Comparison of ENCODE assay signal across 8 mouse cellular contexts in genomic region chr2:38111655-38112351, GRCm38 (mm10).
DNase-seq lines count a peak whose midpoint lies in the region; ATAC-seq and TF ChIP-seq lines count a peak whose summit lies in the region.

No protein-coding gene starts in this region.

- no peaks in the 10 kb centered on the region for H3K27me3 ChIP-seq in forebrain, embryonic 11.5 days (ENCODE audit: control insufficient read depth, insufficient read depth, low read length)
- H3K27me3 ChIP-seq in midbrain, embryonic 15.5 days (replicated peaks): no peaks in the 10 kb centered on the region
- no peaks in the 10 kb centered on the region for H3K27me3 ChIP-seq in thymus, adult 2 months (ENCODE audit: control insufficient read depth, insufficient read depth, low read length)

- TF ChIP-seq POLR2A in thymus, adult 2 months (IDR thresholded peaks at IDR 0.05; ENCODE audit: control insufficient read depth, extremely low read depth, insufficient read depth, low read length, poor library complexity): no peak

- H3K27ac ChIP-seq in forebrain, embryonic 11.5 days (ENCODE audit: low read depth, low read length): peak overlapping the region; percentile 3; the same call in 1 of the 2 replicates
- H3K27ac ChIP-seq in midbrain, embryonic 15.5 days: 0 out of 2 replicates have a peak overlapping the region, but pooled peaks have one; percentile 25
- no peak overlapping the region for H3K27ac ChIP-seq in thymus, adult 2 months (ENCODE audit: control insufficient read depth, insufficient read depth, low read length)

- H3K4me1 ChIP-seq in forebrain, embryonic 11.5 days (replicated peaks; ENCODE audit: control insufficient read depth, insufficient read depth, low read length): peaks cover 4% of the 10 kb centered on the region
- H3K4me1 ChIP-seq in midbrain, embryonic 15.5 days: peaks cover 12% of the 10 kb centered on the region
- H3K4me1 ChIP-seq in thymus, adult 2 months (replicated peaks; ENCODE audit: control insufficient read depth, insufficient read depth, low read length): no peaks in the 10 kb centered on the region

- no peak overlapping the region for H3K4me3 ChIP-seq in forebrain, embryonic 11.5 days (ENCODE audit: low read depth, low read length)
- H3K4me3 ChIP-seq in midbrain, embryonic 15.5 days: no peak overlapping the region
- H3K4me3 ChIP-seq in thymus, adult 2 months (ENCODE audit: control insufficient read depth, insufficient read depth, low read length): no peak overlapping the region

- 66% methylated on average over 5 of the region's 5 CpGs for WGBS in forebrain, embryonic 11.5 days
- WGBS in midbrain, embryonic 15.5 days: 61% methylated on average over 5 of the region's 5 CpGs
- 97% methylated on average over 5 of the region's 5 CpGs for WGBS in thymus, adult 2 months

- no peak for ATAC-seq in forebrain, embryonic 11.5 days (replicated peaks; ENCODE audit: low FRiP score)
- ATAC-seq in midbrain, embryonic 15.5 days (replicated peaks): peak; percentile 71; the same call in 1 of the 2 replicates

- H3K9me3 ChIP-seq in forebrain, embryonic 11.5 days (ENCODE audit: control insufficient read depth, low read length): no peaks in the 10 kb centered on the region
- no peaks in the 10 kb centered on the region for H3K9me3 ChIP-seq in midbrain, embryonic 15.5 days

- H3K4me2 ChIP-seq in forebrain, embryonic 11.5 days (ENCODE audit: low read depth, low read length, severe bottlenecking): no peak overlapping the region
- H3K4me2 ChIP-seq in midbrain, embryonic 15.5 days: no peak overlapping the region

- no peaks in the 10 kb centered on the region for H3K36me3 ChIP-seq in forebrain, embryonic 11.5 days (ENCODE audit: control insufficient read depth, insufficient read depth, low read length)
- no peaks in the 10 kb centered on the region for H3K36me3 ChIP-seq in midbrain, embryonic 15.5 days (replicated peaks)
- no peaks in the 10 kb centered on the region for H3K36me3 ChIP-seq in thymus, adult 2 months (ENCODE audit: control insufficient read depth, insufficient read depth, low read length)

- peak overlapping the region; percentile 4; the same call in 1 of the 2 replicates for H3K9ac ChIP-seq in forebrain, embryonic 11.5 days (ENCODE audit: low read length)
- H3K9ac ChIP-seq in midbrain, embryonic 15.5 days: no peak overlapping the region

- TF ChIP-seq CTCF in thymus, adult 2 months (IDR thresholded peaks at IDR 0.05; ENCODE audit: borderline replicate concordance, control insufficient read depth, extremely low read depth, insufficient read depth, low read length, poor library complexity): no peak

- peak; percentile 46 for DNase-seq in kidney, postnatal 10 days
- no peak for DNase-seq in kidney, postnatal 36 days
- no peak for DNase-seq in forebrain, embryonic 11.5 days (ENCODE audit: low spot score)
- peak; percentile 12 for DNase-seq in heart, postnatal 4 days
- no peak for DNase-seq in testis, postnatal 14 days (ENCODE audit: low spot score)
- DNase-seq in thymus, adult 2 months: no peak
- DNase-seq in T-cell, adult 2 months (ENCODE audit: low spot score): no peak

Comparison
In these comparisons a context has a peak if more than half of its experiments do, and no peak if none do; other contexts are left out.
1. DNase-seq: peak in kidney, postnatal 10 days (single experiment) and heart, postnatal 4 days (single experiment); none in kidney, postnatal 36 days (0 of 2), forebrain, embryonic 11.5 days (single experiment), testis, postnatal 14 days (single experiment), thymus, adult 2 months (single experiment) and T-cell, adult 2 months (single experiment).